Mouse (Mus musculus) retina, embryonic 14.5 days (tissue): ENCODE measurements around the gene Tex9.
"Not testable (repeated sequence)": the region's sequence is repeated elsewhere in the genome, so short reads cannot be mapped to it uniquely, and the experiment has no call there.

Experiments
- DNase-seq: peaks from one replicate; pipeline ENCODE4 v3.0.0-alpha.2; 2015; ENCODE audit warnings: low spot score

The Tex9 gene

DNA sequence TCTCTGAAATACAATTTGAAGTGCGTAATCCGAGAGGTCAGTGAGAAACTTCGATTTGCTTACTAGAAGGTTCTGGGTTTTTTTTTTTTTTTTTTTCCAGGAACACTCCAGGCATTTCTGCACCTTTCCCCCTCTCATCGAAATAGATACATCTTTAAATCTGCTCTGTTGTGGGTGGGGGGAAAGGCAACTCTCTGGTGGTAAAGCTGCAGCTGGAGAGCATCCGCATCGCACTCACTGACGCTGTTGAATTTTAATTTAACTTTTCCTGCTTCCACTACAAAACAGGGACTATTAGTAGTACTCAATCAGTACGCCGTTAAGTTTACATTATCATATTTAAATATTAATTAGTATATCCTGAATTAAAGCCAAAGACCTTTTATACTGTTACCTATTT lies 53.3 kb downstream of the Tex9 start:
- no peak for DNase-seq

- DNase-seq = peak; percentile 96
Observed at GRCm38 (mm10) chr9:72437822-72438701, 54.0 kb downstream of the Tex9 start, which contains the start of gene Mns1. TSS of gene Mns1 (plus strand) at chr9:72438011.

- DNase-seq = no peak
Observed at GRCm38 (mm10) chr9:72434876-72435275, 57.1 kb downstream of the Tex9 start.

- no peak for DNase-seq
Observed at GRCm38 (mm10) chr9:72427861-72428260, 64.2 kb downstream of the Tex9 start.

GRCm38 (mm10) chr9:72425300-72425850 lies 66.6 kb downstream of the Tex9 start:
- no peak for DNase-seq

GRCm38 (mm10) chr9:72422753-72423152 lies 69.3 kb downstream of the Tex9 start:
- no peak for DNase-seq

GRCm38 (mm10) chr9:72422284-72422683 lies 69.7 kb downstream of the Tex9 start:
- DNase-seq = no peak

DNA sequence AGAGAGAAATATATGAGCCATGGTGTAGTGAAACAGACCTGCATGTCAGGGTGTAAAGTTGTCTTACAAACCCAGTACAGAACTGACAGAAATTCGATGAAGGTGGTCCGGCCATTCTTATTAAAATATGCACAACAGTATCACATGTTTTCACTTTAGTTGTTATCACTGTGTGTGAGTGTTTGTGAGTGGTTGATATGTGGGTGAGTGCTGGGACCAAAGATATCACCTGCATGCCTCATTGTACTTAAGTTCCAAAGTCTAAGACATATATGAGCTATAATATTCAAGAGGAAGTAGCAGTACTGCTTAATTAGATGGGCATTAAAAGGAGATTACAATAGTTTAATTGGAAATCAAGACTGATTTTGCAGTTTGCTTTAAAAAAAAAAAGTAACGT lies 71.5 kb downstream of the Tex9 start:
- no peak for DNase-seq

DNA sequence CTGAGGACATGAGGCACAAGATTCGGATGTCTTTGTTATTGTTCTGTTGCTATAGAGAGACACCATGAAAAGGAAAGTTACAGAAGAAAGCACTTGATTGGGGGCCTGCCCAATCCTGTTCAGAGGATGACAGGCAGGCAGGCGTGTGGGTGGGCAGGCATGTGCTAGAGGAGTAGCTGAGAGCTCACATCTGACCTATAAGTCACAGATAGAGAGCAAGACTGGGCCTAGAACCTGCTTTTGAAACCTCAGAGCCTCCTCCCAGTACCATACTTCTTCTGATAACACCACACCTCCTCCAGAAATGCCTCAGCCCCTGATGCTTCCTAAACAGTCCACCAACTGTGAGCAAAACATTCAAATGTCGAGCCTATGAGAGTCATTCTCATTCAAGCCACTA lies 73.6 kb downstream of the Tex9 start:
- no peak for DNase-seq

- no peak for DNase-seq
Observed at GRCm38 (mm10) chr9:72411746-72412145, 80.3 kb downstream of the Tex9 start.

DNA sequence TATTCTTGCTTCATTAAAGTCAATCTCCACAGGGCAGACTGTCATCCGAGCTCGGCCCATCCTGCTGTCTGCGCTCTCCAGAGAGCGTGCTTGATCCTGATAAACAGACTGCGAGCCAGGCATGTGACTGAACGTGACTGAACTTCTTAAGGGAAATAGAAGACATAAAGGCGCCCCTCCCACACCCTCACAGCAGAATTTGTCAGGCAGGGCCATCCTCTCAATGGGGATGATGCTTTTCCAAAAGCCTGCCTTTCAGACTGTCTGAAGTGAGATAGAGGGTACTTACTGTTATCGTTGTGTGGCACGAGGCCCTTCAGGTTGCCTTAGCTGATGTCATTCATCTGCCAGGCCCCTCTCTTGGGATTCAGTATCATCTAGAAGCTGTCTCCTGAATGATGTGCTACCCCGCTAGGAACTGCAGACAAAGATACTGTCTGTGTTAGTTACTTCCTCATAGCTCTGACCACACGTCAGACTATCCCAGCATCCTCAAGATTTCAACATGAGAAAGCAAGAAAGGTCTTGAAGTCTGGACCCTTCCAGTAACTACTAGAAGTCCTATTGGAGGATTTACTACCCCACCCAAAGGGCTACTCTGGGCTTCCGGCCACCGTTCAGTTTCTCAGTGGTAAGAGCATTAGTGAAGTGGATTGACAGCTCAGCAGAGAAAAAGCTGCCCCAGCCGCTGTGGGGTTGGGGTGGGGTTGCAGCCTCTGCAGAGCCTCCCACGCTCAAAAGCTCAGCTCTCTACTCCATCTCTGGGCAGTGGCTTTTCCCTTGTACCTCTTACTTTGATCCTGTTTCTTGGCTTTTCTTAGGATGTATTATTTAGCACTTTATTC lies 82.4 kb downstream of the Tex9 start:
- peak; percentile 5 for DNase-seq

DNA sequence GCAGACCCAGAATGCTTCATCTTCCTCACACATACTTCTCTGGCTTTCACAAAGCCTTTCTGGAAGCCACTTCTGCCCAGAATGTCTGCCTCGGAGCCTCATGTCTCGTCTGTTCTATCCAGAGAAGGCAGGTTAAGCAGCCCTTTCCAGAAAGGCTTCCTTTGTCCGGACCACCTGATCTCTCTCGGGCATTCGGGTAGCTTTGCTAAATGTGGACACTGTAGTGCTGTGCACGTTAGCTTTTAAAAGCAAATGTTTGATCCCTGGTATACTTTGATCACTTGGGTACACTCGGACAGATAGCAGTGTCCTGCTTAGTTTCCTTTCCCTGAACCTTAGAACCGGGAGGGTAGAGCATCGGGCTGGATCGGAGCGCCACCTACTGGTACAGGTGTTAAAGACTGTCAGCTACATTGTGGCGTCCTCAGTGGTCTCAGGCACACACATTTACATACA lies 83.9 kb downstream of the Tex9 start:
- DNase-seq = peak; percentile 97

DNA sequence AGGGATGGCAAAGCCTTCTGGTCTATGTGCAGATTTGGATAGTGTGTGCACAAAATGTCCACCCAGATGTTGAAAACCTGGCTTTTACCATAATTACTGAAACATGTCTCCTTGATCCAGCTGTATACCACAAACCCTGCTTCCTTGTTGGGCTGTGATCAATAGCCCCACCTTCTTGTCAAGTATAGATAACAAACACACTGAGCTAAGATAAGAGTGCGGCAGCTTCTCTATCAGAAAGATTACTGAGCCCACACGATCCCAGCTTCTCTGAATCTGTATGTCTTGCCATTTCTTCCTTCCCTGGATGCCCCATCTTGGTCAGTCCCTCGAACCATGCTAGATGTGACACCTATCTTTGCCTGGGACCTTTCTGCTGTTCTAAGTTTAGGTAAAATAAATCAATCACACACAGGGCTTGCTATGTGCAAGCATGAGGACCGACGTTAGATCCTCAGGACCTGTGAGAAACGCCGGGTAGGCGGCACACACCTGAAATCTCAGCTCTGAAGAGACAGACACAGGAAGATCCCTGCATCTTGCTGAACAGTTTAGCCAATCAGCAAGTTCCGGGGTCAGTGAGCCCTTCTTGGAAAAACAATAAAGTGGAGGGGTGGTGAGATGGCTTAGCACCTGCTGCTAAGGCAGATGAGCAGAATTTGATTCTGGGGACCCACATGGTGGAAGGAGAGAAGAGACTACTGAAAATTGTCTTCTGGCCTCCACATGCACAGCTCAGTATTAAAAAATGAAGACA lies 86.0 kb downstream of the Tex9 start:
- no peak for DNase-seq

- DNase-seq = no peak
Observed at GRCm38 (mm10) chr9:72404934-72405333, 87.1 kb downstream of the Tex9 start.

GRCm38 (mm10) chr9:72404446-72404845 lies 87.6 kb downstream of the Tex9 start:
- no peak for DNase-seq

DNA sequence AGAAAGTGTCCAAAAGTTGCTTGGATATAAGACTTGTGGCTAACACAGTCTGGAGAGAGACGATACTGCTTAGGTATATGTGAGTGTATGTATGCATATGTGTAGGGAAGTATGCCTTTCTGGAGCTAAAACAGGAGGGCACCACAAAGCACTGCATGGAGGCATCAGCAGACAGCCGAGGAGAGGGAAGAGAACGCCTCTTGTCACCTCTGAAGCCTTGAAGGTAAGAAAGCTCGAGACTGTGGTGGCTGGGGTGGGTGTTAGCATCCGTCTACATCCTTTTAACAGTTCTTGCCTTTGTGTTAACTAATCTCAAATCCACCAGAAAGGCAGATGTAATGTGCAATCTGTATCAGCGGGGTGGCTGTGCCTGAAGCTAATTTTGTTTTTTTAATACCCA lies 88.6 kb downstream of the Tex9 start:
- DNase-seq = no peak

DNA sequence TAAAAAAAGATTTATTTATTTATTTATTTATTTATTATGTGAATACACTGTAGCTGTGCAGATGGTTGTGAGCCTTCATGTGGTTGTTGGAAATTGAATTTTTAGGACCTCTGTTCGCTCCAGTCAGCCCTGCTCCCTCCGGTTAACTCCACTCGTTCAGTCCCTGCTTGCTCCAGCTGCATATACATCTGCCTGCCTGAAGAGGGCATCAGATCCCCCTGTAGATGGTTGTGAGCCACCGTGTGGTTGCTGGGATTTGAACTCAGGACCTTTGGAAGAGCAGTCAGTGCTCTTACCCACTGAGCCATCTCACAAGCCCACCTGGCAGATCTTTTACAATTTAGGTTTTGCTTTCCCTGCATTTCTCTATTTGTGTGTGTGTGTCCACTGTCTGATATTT lies 90.2 kb downstream of the Tex9 start:
- DNase-seq = not testable (repeated sequence)
